Mouse (Mus musculus) limb, embryonic 13.5 days (tissue): Measurements from ENCODE around the gene Slmap. TPM values are rescaled to one million over a fixed set of nuclear protein-coding genes. Genes with fewer than 3 reads are reported as not detected.

Experiments used
- ATAC-seq: fragments of 200-750 bp; cut with Nextera tagmentation; 2 replicates; pipeline ENCODE4 v1.8.0; 2017; ENCODE audit warnings: low read depth, moderate number of reproducible peaks, moderate TSS enrichment; ENCODE audit not compliant: low FRiP score
- H3K27ac ChIP-seq: fragments of 300-500 bp; sonication (generic); 2 replicates; pipeline ENCODE4 v1.5.1; 2015; ENCODE audit warnings: inconsistent platforms, mild to moderate bottlenecking, moderate library complexity
- H3K27me3 ChIP-seq: fragments of 300-500 bp; sonication (generic); 2 replicates; pipeline ENCODE4 v1.6.1; 2015; ENCODE audit warnings: mild to moderate bottlenecking, inconsistent platforms
- H3K36me3 ChIP-seq: fragments of 300-500 bp; sonication (generic); 2 replicates; pipeline ENCODE4 v1.6.1; 2015; ENCODE audit warnings: inconsistent platforms, mild to moderate bottlenecking, moderate library complexity
- H3K4me1 ChIP-seq: fragments of 300-500 bp; sonication (generic); 2 replicates; pipeline ENCODE4 v1.6.1; 2015; ENCODE audit warnings: inconsistent platforms
- H3K4me2 ChIP-seq: fragments of 300-500 bp; sonication (generic); replicated peaks from 2 replicates; pipeline ENCODE4 v1.6.1; 2015; ENCODE audit warnings: inconsistent platforms, mild to moderate bottlenecking, moderate library complexity
- H3K4me3 ChIP-seq: fragments of 300-500 bp; sonication (generic); 2 replicates; pipeline ENCODE4 v1.5.1; 2015; ENCODE audit warnings: moderate library complexity, mild to moderate bottlenecking, inconsistent platforms
- H3K9ac ChIP-seq: fragments of 300-500 bp; sonication (generic); 2 replicates; pipeline ENCODE4 v1.6.1; 2015; ENCODE audit warnings: mild to moderate bottlenecking, inconsistent platforms
- H3K9me3 ChIP-seq: fragments of 300-500 bp; sonication (generic); 2 replicates; pipeline ENCODE4 v1.6.1; 2016; ENCODE audit warnings: inconsistent platforms
- WGBS: fragments of 180-500 bp; shearing (Covaris S2); methylation state at CpG from one replicate; pipeline ENCODE4 v1.1.7; 2015; 5-methylcytosine and 5-hydroxymethylcytosine counted together
- polyA plus RNA-seq: library from polyadenylated mRNA; unstranded; fragments of >200 nt; fragmentation: Nextera tagmentation; extraction: Ambion mirVana; gene quantifications from 2 replicates; pipeline ENCODE4 v1.2.1, GENCODE M21; 2015

Gene Slmap
- polyA plus RNA-seq, 1 experiment from 2014 or later = 16.4 TPM

DNA sequence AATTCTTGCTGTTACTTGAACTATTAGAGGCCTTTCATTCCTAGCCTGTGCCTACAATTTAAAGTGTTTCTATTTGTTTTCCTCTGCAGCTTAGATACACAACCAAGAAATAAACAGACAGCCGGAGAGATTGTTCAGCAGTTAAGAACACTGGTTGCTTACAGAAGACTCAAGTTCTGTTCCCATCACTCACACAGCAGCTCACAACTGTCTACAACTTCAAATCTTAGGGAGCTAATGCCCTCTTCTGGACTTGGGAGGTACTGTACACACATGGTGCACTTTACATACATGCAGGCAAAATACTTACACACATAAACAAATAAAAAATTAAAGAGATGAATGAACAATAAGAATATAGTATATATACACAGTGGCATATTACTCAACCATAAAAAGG, 39.7 kb downstream of the Slmap start:
- H3K4me2 ChIP-seq = no peak overlapping the region
- 92% methylated on average over 1 of the region's 1 CpGs for WGBS
- no peaks in the 10 kb centered on the region for H3K36me3 ChIP-seq
- H3K9ac ChIP-seq = no peak overlapping the region
- no peak for ATAC-seq
- 0 out of 2 replicates have a peak, but pooled peaks cover 4% of the 10 kb centered on the region for H3K4me1 ChIP-seq
- H3K27ac ChIP-seq = no peak overlapping the region
- no peaks in the 10 kb centered on the region for H3K9me3 ChIP-seq
- H3K27me3 ChIP-seq = no peaks in the 10 kb centered on the region
- H3K4me3 ChIP-seq = no peak overlapping the region

DNA sequence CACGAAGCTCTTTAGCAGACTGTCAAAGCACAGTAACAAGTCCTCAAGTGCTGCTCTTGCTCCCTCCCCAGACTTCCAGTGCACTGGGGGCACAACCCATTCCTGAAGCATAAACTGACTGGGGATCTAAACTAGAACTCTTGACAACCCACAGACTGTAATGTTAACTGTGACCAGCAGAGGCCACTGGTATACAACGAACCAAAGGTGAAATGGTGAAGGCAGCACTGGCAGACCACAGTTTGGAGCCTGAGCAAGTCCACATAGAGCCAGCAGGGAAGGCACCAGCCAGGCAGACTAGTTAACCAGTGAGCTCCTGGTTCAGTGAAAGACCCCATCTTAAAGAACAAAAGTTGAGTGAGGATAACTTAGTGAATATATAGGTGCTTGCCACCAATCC, 43.6 kb downstream of the Slmap start:
- ATAC-seq = no peak; the same call in 1 of the 2 replicates
- 31% methylated on average over 2 of the region's 2 CpGs for WGBS

DNA sequence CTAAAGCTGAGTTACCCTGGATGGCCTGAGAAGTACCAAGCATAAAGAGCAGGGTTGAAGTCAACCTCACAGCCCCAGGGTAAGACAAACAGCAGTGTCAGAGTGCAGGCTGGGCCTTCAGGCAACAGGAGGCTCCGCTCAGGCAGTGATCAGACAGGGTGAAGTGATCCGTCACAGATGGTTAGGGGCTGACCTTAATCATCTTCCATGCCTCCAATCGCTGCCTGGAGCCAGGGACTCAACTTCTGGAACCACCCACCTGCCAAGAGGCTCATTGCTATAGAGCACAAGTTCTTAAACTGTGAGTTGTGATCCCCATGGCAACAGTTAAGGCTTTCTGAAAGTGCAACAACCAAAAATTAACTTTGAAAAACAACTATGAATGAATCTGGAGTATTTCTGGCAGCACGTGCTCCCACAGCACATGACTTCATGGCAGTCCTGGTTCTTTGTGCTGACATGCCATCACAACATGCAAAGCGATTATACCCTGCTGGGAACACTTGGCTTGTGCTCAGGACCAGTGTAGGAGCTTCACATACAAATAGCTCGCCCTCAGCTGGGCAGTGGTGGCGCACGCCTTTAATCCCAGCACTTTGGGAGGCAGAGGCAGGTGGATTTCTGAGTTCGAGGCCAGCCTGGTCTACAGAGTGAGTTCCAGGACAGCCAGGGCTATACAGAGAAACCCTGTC, 46.3 kb downstream of the Slmap start:
- no peak overlapping the region for H3K4me3 ChIP-seq
- ATAC-seq = no peak
- no peak overlapping the region for H3K9ac ChIP-seq
- WGBS = 69% methylated on average over 9 of the region's 9 CpGs
- no peaks in the 10 kb centered on the region for H3K36me3 ChIP-seq
- 0 out of 2 replicates have a peak, but pooled peaks cover 11% of the 10 kb centered on the region for H3K4me1 ChIP-seq
- no peak overlapping the region for H3K4me2 ChIP-seq
- H3K27ac ChIP-seq = no peak overlapping the region
- no peaks in the 10 kb centered on the region for H3K27me3 ChIP-seq
- no peaks in the 10 kb centered on the region for H3K9me3 ChIP-seq

More for the DNA sequence above, 43.6 kb downstream of the Slmap start:
- Histone ChIP-seq H3K4me3 (no peak overlapping the region), H3K9me3 (no peaks in the 10 kb centered on the region), H3K27ac (no peak overlapping the region), H3K4me1 (0 out of 2 replicates have a peak, but pooled peaks cover 11% of the 10 kb centered on the region), H3K36me3 (no peaks in the 10 kb centered on the region), H3K4me2 (no peak overlapping the region), H3K27me3 (no peaks in the 10 kb centered on the region), H3K9ac (no peak overlapping the region)

DNA sequence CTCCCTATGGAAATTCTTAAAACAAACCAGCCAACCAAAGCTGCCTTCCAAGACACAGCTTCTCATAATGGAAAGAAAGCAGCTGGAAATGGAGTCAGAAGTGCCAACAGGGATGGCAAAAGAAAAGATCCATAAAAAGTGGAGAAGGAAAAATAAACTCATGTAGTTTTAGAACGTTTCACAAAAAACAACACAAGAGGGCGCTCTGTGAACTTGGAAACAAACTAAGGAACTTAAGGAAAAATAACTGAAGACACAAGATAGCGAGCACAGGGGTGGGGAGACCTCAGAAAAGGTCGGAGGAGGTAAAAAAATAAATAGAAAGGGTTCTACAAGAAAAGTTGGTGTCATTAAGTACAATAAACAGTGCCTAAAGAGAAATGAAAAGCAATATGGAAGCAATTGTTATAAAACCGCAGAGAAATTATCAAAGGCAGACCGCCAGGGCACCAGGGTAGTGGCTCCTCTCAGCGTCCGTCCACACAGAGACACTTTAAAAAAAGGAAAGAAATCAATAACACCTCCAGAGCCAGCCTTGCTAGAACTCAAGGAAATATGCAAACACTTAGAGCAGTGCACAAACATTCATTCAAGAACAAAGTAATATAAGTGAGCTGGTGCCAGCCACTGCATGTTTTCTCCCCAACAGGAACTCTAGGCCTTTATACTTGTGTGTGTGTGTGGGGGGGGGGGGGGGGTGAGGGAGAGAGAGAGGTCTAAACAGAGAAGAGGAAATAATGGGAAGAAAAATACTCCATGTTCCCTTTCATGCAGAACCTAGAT, 48.1 kb downstream of the Slmap start:
- Histone ChIP-seq H3K4me3 (no peak overlapping the region), H3K9ac (no peak overlapping the region), H3K4me2 (no peak overlapping the region), H3K36me3 (no peaks in the 10 kb centered on the region), H3K4me1 (0 out of 2 replicates have a peak, but pooled peaks cover 7% of the 10 kb centered on the region), H3K9me3 (no peaks in the 10 kb centered on the region), H3K27ac (no peak overlapping the region), H3K27me3 (no peaks in the 10 kb centered on the region)
- no peak for ATAC-seq
- WGBS = 41% methylated on average over 8 of the region's 8 CpGs

DNA sequence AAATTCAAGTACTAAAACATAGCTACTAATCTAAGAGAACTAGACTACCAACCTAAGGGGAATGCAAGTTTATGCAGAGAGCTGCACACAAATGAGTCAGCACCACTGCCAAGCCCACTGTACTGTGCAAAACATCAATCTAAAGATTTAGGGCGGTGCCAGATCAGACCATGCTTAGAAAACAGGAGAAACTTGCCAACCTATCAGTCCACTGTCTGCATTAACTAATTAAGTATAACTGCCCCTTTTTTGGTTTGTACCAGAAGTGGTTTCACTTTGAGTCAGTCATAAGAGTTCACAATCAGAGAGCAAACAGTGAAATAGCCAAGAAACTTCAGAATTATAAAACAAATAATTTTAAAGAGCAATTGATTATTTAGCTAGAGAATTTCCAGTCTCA, 53.3 kb downstream of the Slmap start:
- H3K27me3 ChIP-seq = no peaks in the 10 kb centered on the region
- H3K36me3 ChIP-seq = 0 out of 2 replicates have a peak, but pooled peaks cover 3% of the 10 kb centered on the region
- WGBS = 85% methylated on average over 1 of the region's 1 CpGs
- H3K9ac ChIP-seq = no peak overlapping the region
- H3K4me3 ChIP-seq = no peak overlapping the region
- no peak overlapping the region for H3K4me2 ChIP-seq
- no peak for ATAC-seq
- no peak overlapping the region for H3K27ac ChIP-seq
- no peaks in the 10 kb centered on the region for H3K9me3 ChIP-seq
- no peaks in the 10 kb centered on the region for H3K4me1 ChIP-seq

DNA sequence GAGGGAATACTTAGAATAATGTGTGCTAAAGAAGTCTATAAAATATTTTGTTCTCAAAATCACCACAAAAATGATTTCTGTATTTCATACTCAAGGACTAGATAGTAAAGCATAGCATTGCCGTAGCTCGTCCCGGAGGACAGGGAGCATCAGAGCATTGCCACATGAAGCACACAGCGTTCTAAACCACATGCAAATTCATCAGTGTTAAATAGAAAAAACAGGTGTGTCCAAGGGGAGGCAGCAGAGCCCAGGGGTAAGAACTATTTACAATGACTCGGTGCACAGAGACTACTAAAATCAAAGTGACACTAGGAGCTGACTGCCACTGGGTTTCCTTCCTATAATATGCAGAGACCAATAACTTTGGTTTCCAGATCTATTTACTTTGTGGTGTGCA, 57.0 kb downstream of the Slmap start:
- no peaks in the 10 kb centered on the region for H3K27me3 ChIP-seq
- no peaks in the 10 kb centered on the region for H3K9me3 ChIP-seq
- no peak overlapping the region for H3K4me3 ChIP-seq
- ATAC-seq = no peak
- WGBS = 93% methylated on average over 5 of the region's 5 CpGs
- no peak overlapping the region for H3K4me2 ChIP-seq
- 0 out of 2 replicates have a peak, but pooled peaks cover 3% of the 10 kb centered on the region for H3K36me3 ChIP-seq
- H3K27ac ChIP-seq = no peak overlapping the region
- H3K9ac ChIP-seq = no peak overlapping the region
- no peaks in the 10 kb centered on the region for H3K4me1 ChIP-seq

DNA sequence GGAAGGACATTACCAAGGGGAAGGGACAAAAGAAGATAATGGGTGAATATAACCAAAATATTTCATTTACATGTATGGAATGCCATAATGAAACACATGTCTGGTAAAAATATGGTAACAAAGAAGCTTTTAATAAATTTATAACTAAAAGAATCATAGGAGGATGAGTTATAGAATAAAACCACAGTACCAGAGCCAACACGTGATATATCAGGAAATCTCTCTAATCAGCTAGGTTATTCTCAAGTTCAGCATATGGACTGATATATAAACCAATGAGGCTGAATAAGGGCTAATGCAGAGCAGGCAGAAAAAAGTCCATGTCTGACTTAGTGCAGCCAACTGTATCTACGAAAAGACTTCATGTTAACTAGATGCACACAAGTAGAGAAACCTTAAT, 58.3 kb downstream of the Slmap start:
- Histone ChIP-seq H3K36me3 (0 out of 2 replicates have a peak, but pooled peaks cover 3% of the 10 kb centered on the region), H3K4me2 (no peak overlapping the region), H3K27ac (no peak overlapping the region), H3K27me3 (no peaks in the 10 kb centered on the region), H3K4me1 (peaks cover 3% of the 10 kb centered on the region; the same call in 1 of the 2 replicates), H3K9me3 (no peaks in the 10 kb centered on the region), H3K9ac (no peak overlapping the region), H3K4me3 (no peak overlapping the region)
- ATAC-seq = no peak
- 93% methylated on average over 2 of the region's 2 CpGs for WGBS

DNA sequence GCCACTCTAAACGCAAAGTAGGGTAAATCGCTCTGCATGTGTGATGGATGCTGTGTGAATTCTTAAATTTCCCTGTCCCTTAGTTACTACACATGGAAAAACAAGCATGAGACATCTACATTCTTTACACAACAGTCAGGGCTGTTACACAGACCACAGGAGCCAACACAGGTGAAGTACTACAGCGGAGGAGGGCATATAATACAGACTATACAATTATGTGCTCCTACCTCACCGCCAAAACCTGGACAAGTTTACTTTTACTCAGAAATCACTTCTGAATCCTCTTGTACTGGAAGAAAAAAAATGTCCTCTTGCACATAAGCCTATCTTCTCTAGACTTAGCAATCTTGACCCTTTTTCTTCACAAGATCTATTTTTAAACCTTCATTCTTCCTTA, 66.8 kb downstream of the Slmap start:
- peaks cover 2% of the 10 kb centered on the region; the same call in 1 of the 2 replicates for H3K36me3 ChIP-seq
- H3K4me2 ChIP-seq = no peak overlapping the region
- H3K9me3 ChIP-seq = no peaks in the 10 kb centered on the region
- no peak overlapping the region for H3K9ac ChIP-seq
- H3K27ac ChIP-seq = no peak overlapping the region
- H3K4me3 ChIP-seq = no peak overlapping the region
- H3K4me1 ChIP-seq = peaks cover 3% of the 10 kb centered on the region; the same call in 1 of the 2 replicates
- ATAC-seq = no peak
- no peaks in the 10 kb centered on the region for H3K27me3 ChIP-seq
- WGBS = 90% methylated on average over 4 of the region's 4 CpGs

DNA sequence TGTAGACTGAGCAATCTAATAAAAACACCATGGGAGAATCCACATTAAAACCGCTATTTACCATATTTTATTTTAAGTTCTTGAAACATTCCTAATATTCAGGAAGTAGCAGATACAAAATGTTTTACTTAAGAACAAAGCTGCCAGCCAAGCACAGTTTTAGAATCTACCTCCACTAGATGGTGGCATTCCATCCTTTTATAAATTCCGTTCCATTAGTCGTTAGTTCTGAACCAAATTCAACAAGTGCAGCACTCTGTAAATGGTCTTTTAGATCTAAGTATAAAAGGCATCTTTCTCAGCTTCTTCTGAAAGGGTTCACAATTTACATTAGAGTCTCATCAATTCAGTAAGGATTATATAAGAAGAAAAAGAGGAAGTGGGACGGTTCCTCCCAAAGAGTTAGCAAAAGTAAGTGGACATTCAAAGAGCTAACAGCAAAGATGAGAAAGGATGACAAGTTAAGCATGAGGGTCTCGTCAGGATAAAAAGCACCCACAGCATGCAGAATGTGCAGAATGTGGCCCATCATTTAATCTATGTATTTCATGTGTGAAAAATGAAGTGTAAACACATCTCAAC, 68.1 kb downstream of the Slmap start:
- H3K4me2 ChIP-seq = no peak overlapping the region

DNA sequence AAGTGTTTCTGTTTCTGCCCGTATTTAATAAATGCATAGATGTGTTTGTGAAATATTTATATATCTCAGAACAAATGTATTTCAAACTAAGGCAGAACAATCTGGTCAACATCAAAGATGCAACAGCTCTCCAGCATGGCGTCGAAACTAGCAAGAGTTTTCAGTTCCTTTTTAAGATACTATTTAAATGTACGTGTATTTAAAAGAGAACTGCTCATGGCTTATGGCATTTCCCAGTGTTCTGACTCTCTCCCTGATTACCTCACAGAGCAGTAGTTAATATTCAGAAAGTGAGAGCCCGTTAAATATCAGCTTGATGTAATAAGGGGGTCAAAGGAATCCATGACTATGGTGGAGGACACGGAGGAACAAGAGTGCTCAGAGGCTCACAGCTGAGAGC, 68.8 kb downstream of the Slmap start:
- Histone ChIP-seq H3K27ac (no peak overlapping the region), H3K36me3 (peaks cover 13% of the 10 kb centered on the region), H3K9me3 (no peaks in the 10 kb centered on the region), H3K9ac (no peak overlapping the region), H3K4me2 (no peak overlapping the region), H3K27me3 (no peaks in the 10 kb centered on the region), H3K4me3 (no peak overlapping the region), H3K4me1 (no peaks in the 10 kb centered on the region)
- no peak for ATAC-seq
- 73% methylated on average over 6 of the region's 6 CpGs for whole genome bisulfite sequencing

More for the DNA sequence above, 68.1 kb downstream of the Slmap start:
- no peaks in the 10 kb centered on the region for H3K9me3 ChIP-seq
- no peaks in the 10 kb centered on the region for H3K4me1 ChIP-seq
- H3K36me3 ChIP-seq = peaks cover 8% of the 10 kb centered on the region
- no peak overlapping the region for H3K9ac ChIP-seq
- no peak overlapping the region for H3K27ac ChIP-seq
- no peaks in the 10 kb centered on the region for H3K27me3 ChIP-seq
- 80% methylated on average over 5 of the region's 5 CpGs for WGBS
- ATAC-seq = no peak
- no peak overlapping the region for H3K4me3 ChIP-seq

DNA sequence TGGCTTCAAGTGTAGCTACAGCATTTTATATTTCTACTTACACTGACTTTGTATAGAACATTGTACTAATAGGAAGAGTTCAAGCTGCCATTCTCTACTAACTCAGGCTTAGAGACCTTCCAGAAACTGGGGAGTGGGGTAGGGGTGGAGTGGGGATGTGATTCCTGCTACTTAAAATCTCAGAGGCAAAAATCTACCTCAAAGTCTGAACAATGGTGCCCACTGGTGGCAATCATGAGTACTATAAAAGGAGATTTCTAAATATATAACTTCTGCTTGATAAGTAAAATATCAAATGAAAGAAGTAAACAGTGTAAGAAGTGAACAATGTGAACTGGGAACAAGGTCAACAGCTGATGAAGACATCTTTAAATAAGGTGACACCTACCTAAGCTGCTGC, 75.2 kb downstream of the Slmap start:
- Histone ChIP-seq H3K4me1 (no peaks in the 10 kb centered on the region), H3K9ac (no peak overlapping the region), H3K4me3 (no peak overlapping the region), H3K27me3 (no peaks in the 10 kb centered on the region), H3K27ac (no peak overlapping the region), H3K36me3 (peaks cover 34% of the 10 kb centered on the region), H3K9me3 (no peaks in the 10 kb centered on the region), H3K4me2 (no peak overlapping the region)
- no peak for ATAC-seq

DNA sequence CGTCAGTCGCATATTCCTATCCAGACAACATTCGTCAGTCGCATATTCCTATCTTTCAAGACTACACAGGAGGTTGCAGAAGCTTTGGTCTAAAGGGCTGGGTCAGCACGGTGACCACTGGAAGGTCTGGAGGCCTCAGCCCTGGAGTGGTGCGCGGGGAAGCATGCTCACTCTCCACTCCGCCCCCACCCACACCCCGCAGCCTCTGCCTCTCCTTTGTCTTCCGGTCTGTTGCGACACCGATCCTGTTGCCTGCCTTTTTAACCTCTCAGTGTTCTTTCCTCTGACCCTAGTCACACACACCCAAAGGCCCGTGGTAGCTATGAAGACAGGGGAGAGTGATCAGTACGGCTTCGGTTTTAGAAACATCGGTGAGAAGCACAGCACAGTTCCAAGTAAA, 79.9 kb downstream of the Slmap start:
- H3K27ac ChIP-seq = no peak overlapping the region
- H3K36me3 ChIP-seq = peaks cover 21% of the 10 kb centered on the region
- no peaks in the 10 kb centered on the region for H3K27me3 ChIP-seq
- no peaks in the 10 kb centered on the region for H3K9me3 ChIP-seq
- H3K9ac ChIP-seq = no peak overlapping the region
- H3K4me3 ChIP-seq = no peak overlapping the region
- no peak overlapping the region for H3K4me2 ChIP-seq
- ATAC-seq = no peak
- 76% methylated on average over 16 of the region's 16 CpGs for WGBS
- peaks cover 7% of the 10 kb centered on the region; the same call in 1 of the 2 replicates for H3K4me1 ChIP-seq
